Mouse (Mus musculus): ENCODE measurements at regions not wholly inside any gene's neighbourhood (a gene's known extent, or its start where the extent isn't known, plus 50 kb on each side); places are given as distances from the start of the nearest gene placed in this dataset.

DNA sequence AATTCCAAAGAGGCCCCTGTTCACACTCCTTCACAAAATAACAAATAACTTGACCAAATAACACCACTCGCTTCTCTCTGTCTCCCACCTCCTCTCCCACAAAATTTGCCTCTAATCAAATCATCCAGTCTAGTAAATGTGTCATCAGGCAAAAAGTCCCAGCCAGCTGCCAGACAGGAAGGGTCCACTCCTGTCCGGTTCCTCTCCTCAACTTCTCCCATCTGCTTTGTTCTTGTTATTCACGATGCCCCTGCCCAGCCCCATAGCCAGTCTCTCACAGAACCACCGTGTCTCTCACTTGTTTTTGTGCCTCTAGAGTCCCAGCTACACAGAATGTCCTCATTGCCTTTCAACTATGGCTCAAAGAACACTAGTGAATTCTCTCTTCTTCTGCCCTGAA, 53.8 kb downstream of the Ch25h start:
- TF ChIP-seq GATA4 (IDR thresholded peaks at IDR 0.05; ENCODE audit: insufficient replicate concordance, low read length), result 0 out of 2 replicates have a peak, but pooled peaks have one; percentile 12

DNA sequence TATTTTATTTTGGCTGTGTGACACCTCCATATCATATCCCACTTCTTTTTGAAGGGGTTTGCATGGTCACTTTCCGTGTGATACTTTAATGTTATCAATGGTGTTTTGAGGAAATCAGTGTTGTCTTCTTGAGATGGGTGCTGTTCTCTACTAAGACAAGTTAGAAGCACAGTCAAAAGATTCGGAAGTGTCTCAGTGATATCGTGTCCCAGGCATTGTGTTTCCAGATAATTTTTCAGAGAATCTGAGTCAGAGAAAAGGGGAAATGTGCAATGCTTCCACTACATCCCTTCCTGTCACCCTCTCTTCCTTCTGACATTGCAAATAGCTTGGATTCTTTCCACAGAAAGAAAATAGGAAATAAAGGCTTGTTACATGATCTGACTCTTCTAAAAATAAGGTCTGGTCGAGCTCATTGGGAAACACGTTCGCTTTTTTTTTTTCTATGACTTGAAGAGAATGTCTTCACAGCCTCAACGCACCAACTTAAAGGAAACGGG, 54.6 kb downstream of the Ch25h start:
- peak; percentile 100 for TF ChIP-seq GATA4 (IDR thresholded peaks at IDR 0.05; ENCODE audit: insufficient replicate concordance, low read length)

GRCm38 (mm10) chr19:34407176-34407575, 67.8 kb downstream of the Ch25h start:
- TF ChIP-seq GATA4 (IDR thresholded peaks at IDR 0.05; ENCODE audit: insufficient replicate concordance, low read length), result no peak

- TF ChIP-seq GATA4 (IDR thresholded peaks at IDR 0.05; ENCODE audit: insufficient replicate concordance, low read length), result no peak
These were observed 68.3 kb downstream of the Ch25h start for GRCm38 (mm10) chr19:34406710-34407109.

DNA sequence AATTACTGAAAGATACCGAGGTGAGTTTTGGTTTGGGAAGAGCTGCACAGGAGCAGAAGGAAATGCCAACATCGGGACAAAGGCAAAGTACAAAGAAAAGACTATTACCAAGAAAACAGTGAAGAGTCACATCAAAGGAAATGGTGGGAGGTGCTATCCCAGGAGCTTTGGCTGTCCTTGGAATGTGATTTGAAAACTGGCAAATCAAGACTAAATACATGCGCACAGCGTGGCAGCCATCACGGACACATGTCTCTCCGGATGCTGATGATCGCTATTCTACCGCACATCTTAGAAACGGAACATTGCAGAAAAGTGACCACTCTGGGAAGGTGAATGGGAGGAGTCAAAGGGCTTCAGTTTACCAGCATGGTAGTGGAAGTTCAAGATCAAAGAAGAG, 78.7 kb downstream of the Ch25h start:
- peak; percentile 19; the same call in 1 of the 2 replicates for TF ChIP-seq GATA4 (IDR thresholded peaks at IDR 0.05; ENCODE audit: insufficient replicate concordance, low read length)

DNA sequence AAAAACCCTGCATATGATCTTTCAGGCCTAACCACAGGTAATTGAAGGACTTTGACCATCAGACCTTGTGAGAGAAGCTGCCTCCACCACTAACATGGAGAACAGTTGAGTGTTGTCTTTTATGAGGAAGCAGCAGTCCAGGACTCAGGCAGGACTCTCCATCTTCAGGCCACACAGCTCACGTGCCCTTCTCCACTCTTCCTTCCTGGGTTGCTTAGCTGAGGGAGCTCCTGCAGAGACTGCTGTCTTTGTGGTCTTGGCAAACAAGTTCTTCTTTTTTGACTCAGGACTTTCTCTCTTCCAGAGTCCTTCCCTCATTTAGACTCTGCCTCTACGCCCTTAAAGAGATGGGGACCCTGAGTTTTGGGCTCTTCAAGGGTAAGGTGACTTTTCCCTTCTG, 85.0 kb downstream of the Ch25h start:
- TF ChIP-seq GATA4 (IDR thresholded peaks at IDR 0.05; ENCODE audit: insufficient replicate concordance, low read length), result no peak

DNA sequence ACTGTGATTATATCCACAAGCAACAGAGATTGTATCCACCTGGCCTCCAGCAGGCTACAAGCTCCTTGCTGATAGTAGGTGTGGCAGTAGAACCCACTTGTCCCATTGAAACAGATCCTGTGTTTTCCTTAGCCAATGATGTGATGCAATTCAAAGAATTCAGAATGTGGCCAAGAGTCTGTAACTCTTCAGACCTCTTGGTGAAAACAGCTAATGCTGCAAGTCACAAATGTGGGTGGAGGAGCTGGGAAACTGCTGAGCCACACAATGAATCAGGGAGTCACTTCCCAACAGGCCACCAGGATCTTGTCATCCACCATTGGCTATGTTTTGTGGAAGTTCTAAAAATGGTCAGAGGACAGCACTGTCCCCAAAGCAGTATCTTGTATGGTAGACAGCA, 92.1 kb downstream of the Fas start:
- no peak for TF ChIP-seq GATA4 (IDR thresholded peaks at IDR 0.05; ENCODE audit: insufficient replicate concordance, low read length)

Measured in liver, adult (tissue).